Mouse (Mus musculus) urinary bladder, adult 2 months (tissue): ENCODE measurements around the gene Stx19. TPM values are rescaled to one million over a fixed set of nuclear protein-coding genes. Genes with fewer than 3 reads are reported as not detected.

Experiments
- DNase-seq: peaks from one replicate; pipeline ENCODE4 v3.0.0; 2022; ENCODE audit warnings: low spot score
- polyA plus RNA-seq: library from polyadenylated mRNA; depleted of rRNA; stranded (reverse); fragments of >200 nt; gene quantifications from 2 replicates; pipeline ENCODE4 v1.2.3, GENCODE M21; 2012; rRNA removed

Stx19 gene
- polyA plus RNA-seq, 1 experiment, result 0.45 TPM

DNA sequence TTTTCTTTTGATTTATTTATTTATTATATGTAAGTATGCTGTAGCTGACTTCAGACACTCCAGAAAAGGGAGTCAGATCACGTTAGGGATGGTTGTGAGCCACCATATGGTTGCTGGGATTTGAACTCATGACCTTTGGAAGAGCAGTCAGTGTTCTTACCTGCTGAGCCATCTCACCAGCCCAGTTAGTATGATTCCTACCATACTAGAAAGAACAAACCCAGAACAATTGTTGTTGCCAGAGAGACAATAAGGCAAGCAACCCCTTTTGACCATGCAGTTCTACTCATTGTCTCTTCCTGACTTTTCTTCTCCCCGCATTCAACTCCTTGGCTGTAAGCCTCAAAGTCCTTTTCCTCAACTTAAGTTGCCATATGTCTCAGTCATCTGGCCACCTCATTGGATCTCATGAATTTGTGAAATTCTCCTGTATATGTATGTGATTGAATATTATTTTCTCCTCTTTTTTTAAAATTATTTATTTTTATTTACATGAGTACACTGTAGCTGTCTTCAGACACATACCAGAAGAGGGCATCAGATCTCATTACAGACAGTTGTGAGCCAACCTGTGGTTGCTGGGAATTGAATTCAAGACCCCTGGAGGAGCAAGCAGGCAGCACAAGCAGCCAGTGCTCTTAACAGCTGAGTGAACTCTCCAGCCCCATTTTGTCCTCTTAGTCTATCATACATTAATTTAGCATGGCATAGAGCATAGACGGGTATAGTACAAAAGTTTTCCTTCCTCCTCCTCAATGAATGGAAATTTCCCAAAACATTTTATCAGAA, 38.2 kb downstream of the Stx19 start:
- DNase-seq, result no peak

DNA sequence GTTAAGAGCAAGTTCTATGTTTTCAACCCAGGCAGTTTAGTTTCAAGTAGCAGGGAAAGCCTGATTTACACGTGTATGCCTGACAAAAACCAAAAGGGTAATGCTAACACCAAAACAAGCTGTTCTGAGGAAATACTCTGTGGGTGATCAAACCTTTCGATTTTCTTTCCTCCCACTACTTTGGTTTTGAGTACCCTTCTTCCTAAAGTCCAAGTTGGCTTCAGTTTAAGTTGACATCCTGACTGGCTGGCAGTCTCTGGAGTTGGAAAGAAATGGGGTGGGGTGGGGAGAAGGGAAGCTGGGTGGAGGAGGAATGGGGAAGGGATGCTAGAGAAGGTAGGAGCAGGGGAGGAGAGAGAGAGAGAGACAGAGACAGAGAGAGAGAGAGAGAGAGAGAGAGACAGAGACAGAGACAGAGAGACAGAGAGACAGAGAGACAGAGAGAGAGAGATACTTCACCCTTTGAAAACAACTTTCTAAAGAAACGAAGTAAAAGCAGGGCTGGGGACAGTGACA, 39.2 kb downstream of the Stx19 start:
- DNase-seq, result no peak

DNA sequence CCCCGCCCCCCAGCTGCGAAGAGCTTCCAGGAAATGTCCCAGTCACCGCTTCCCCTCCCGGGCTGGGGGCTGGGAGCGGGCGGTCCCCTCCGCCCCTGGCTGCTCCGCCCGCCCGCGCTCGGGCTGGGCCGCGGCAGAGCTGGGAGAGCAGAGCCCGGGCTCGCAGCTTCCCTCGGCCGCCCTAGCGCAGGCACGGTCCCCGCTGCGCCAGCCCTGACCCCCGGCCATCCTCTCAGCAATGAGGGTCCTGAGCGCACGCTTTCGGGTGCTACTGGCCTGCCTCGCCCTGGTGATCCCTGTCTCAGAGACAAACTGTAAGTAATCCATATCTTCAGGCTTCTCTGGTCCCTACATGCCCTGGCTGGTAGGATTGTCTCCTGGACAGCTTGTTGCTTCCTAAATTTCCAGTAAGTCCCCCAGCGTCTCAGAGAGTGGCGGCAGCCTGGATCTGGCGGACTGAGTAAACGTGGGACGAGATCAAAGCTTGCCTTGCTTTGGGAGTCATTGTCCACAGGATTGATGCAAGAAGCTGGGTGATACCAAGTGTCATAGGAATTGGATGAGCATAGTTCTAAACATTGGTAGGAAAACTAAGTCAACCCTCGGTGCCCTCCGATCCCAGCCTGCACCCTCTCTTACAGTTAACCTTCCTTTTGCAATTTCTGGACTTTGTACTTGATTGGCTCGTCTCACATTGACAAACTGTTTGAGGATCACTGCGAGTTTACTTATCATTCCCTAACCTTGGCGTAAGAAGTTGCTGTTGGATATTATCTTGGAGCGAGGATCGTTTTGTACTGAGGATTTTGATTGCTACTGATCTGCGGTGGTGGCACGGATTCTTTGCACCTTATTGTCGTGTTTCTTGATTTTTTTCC, 40.0 kb downstream of the Stx19 start, which contains the start of gene Pros1:
Pros1 (plus strand) TSS at position 117 of the 878 bp plus-strand sequence.
- peak; percentile 43 for DNase-seq

DNA sequence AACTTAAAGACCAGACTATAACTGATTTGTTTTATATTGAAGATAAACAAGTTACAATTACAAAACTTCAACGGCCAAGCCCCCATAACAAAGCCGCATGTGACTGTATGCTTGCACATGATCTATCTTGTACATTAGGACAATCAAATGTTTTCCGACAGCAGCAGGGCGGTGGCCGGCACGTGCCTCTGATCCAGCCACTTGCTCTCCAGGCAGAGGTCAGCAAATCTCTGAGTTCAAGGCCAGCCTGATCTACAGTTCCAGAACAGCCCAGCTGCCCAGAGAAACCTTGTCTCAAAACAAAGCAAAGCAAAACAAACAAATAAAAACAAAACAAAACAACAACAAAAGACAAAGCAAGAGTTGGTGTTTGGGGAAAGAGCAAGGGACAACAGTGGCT, 40.9 kb downstream of the Stx19 start:
- no peak for DNase-seq

DNA sequence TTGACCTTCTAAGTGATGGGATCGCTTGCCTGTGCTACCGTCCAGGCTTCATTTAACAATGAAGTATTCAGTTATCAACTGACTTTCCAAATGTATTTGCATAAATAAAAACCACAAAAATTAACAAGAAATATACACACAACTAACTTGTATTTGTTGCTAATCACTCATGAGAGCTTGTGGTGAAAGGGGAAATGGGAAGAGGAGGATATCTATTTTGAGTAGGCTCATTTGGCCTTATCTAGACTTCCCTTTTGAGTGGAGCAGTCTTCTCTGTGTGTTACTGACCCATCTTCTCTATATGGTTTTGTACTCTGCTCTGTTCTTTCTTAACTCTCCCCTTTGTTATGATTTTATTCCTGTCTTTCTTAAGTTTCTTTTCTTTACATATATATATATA, 41.8 kb downstream of the Stx19 start:
- DNase-seq, result no peak

DNA sequence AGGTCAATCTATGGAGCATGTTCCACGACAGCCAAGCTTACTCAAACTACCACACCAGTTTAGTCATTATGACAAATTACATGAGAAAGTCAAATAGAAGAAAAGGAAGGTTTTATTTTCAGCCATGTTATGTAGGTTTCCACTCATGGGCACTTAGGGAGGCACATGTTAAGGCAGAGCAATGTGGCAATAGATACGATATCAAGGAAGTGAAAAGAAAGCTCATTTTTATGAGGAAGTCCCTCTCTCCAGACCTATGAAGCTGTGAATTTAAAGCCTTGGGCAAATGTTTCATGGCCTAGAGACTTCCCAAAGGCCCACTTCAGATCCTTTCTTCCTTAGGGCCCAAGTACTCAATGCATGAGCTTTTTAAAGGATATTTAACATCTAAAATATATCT, 43.0 kb downstream of the Stx19 start:
- no peak for DNase-seq

DNA sequence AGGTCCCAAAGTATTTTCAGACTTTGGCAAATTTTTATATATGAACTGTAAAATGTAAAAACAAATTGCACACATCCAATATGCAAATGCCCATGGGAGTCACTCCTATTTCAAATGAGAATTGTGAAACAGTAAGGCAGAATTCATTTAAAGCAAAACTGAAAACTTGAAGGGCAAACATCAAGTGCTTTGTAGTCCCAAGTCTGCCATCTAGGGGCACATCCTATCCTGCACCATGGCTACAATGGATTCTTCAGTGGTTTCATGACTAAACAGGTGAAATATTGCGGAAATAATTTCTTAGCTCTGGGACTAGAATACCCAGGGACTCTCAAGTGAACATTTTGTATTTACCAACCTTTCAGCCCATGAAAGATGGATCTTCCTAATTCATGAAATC, 43.5 kb downstream of the Stx19 start:
- DNase-seq, result no peak

DNA sequence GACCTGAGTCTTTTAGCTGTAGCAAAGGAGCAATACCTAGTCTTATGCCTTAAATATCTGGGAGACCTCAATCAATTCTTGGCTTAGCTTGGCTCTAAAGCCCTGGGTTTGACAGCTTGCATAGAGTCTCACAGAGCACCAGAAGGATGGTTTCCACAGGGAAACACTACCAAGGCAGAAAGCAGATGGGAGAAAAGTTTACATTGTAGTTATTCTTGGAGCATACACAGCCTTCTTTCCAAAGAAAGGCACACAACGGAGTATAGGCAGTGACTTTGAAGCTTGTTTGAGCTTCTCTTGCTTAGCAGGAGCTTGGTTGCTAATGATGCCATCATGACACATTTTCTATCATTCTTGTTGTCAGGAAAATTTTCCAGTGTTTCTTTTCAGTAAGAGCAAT, 45.7 kb downstream of the Stx19 start:
- DNase-seq, result no peak

DNA sequence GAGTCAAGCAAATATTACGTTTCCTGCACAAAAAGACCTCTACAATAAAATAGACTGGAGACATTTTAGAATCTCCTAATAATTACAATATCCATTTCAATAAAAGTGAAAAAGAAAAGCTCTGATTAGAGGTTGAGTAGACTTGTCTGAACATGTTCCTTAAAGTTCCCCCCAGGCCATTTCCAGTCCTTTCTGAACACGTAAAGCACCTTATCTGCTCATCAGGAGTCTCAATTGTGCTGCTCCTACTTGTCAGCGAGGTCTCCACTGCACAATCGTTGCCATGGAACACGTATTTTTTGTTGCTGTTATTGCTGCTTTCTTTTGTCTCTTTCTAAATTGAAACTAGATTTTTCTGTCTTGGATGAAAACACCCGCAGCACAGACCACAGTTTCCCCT, 47.0 kb downstream of the Stx19 start:
- DNase-seq, result no peak

DNA sequence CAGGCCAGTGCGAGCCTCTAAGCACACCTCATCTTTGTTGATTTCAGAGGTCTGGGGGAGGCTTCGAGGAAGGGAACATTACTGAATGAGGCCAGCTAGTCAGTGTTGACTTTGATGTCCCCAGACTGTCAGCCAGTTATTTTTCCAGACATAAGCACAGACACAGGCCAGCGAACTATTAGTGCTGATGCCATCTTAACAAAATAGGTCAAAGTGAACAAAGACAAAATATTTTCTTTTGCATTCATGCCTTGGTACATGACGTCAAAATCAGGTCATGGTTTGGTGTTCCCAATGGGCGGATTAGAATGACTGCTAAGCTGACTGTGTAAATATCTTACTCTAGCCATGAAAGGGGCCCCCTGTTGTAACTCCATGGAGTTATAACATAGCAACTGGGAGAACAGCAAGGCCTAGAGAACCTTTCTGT, 58.2 kb downstream of the Stx19 start:
- no peak for DNase-seq

DNA sequence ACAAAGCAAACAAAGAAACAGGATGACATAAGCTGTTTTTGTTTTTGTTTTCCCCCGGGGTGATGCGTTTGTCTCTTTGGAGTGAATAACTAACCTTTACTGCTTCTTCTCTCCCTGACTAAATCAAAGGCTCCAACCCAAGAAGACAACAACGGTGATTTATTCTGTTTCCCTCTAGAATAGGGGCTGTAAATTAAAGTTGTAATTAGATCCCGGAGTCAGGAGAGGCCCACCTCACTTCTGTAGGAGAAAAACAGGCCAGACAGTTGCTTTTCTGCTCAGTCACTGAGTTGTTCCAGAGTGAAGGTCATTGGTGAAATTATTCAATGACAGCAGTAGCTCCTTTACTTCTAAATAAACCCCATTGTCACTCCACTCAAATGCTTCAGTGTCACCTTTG, 58.7 kb downstream of the Stx19 start:
- DNase-seq, result no peak

Other genes with a start within 250 kb of the Stx19 start
- gene Nsun3, start 27.9 kb upstream of the Stx19 start, polyA plus RNA-seq, result 8.2 and 8.9 TPM in 2 replicates
- gene Arl13b, start 32.4 kb downstream of the Stx19 start, polyA plus RNA-seq, result 13.1 and 15.1 TPM in 2 replicates
- gene Pros1, start 39.6 kb downstream of the Stx19 start, polyA plus RNA-seq, result 29.9 and 38.7 TPM in 2 replicates